Mouse (Mus musculus) forebrain, postnatal 0 days (tissue): Measurements from ENCODE around the gene Itfg2. TPM values are rescaled to one million over a fixed set of nuclear protein-coding genes. Genes with fewer than 3 reads are reported as not detected.

Experiments used
- ATAC-seq: fragments of 200-750 bp; cut with Nextera tagmentation; 2 replicates; pipeline ENCODE4 v1.8.0; 2017; ENCODE audit warnings: mild to moderate bottlenecking, moderate library complexity
- DNase-seq: peaks from one replicate; pipeline ENCODE4 v3.0.0-alpha.2; 2015
- H3K27ac ChIP-seq: fragments of 300-500 bp; sonication (generic); 2 replicates; pipeline ENCODE4 v1.5.1; 2014; ENCODE audit warnings: low read depth, mild to moderate bottlenecking, antibody characterized with exemption, low read length, moderate library complexity, mixed read lengths
- H3K27me3 ChIP-seq: fragments of 300-500 bp; sonication (generic); 2 replicates; pipeline ENCODE4 v1.6.1; 2014; ENCODE audit warnings: mild to moderate bottlenecking, low read length, mixed read lengths; ENCODE audit not compliant: insufficient read depth
- H3K36me3 ChIP-seq: fragments of 300-500 bp; sonication (generic); 2 replicates; pipeline ENCODE4 v1.6.1; 2014; ENCODE audit warnings: mild to moderate bottlenecking, moderate library complexity; ENCODE audit not compliant: insufficient read depth
- H3K4me1 ChIP-seq: fragments of 300-500 bp; sonication (generic); 2 replicates; pipeline ENCODE4 v1.6.1; 2014; ENCODE audit warnings: antibody characterized with exemption; ENCODE audit not compliant: insufficient read depth
- H3K4me2 ChIP-seq: fragments of 300-500 bp; sonication (generic); 2 replicates; pipeline ENCODE4 v1.6.1; 2014; ENCODE audit warnings: low read depth, mild to moderate bottlenecking, moderate library complexity
- H3K4me3 ChIP-seq: fragments of 300-500 bp; sonication (generic); 2 replicates; pipeline ENCODE4 v1.5.1; 2014; ENCODE audit warnings: low read depth, low read length, mixed read lengths
- H3K9ac ChIP-seq: fragments of 300-500 bp; sonication (generic); 2 replicates; pipeline ENCODE4 v1.6.1; 2014; ENCODE audit warnings: mild to moderate bottlenecking
- H3K9me3 ChIP-seq: fragments of 300-500 bp; sonication (generic); 2 replicates; pipeline ENCODE4 v1.6.1; 2016; ENCODE audit warnings: low read length
- CTCF ChIP-seq: sonication (generic); IDR thresholded peaks from 2 replicates; pipeline ENCODE4 v1.5.1; 2016; ENCODE audit warnings: antibody characterized with exemption, control low read depth, low read depth
- WGBS: fragments of 180-500 bp; shearing (Covaris S2); extraction: QIAGEN DNeasy Blood & Tissue Kit; methylation state at CpG from one replicate; pipeline ENCODE4 v1.1.7; 2014; 5-methylcytosine and 5-hydroxymethylcytosine counted together
- polyA plus RNA-seq: library from polyadenylated mRNA; unstranded; fragments of >200 nt; fragmentation: Nextera tagmentation; extraction: Ambion mirVana; gene quantifications from 2 replicates; pipeline ENCODE4 v1.2.1, GENCODE M21; 2015
- total RNA-seq: library from RNA; depleted of rRNA; stranded (reverse); fragments of >200 nt; gene quantifications from 2 replicates; pipeline ENCODE4 v1.2.3, GENCODE M21; 2014

The Itfg2 gene
- total and polyA plus RNA-seq, 2 experiments from 2014 or later, result 33.7 to 57.6 TPM

DNA sequence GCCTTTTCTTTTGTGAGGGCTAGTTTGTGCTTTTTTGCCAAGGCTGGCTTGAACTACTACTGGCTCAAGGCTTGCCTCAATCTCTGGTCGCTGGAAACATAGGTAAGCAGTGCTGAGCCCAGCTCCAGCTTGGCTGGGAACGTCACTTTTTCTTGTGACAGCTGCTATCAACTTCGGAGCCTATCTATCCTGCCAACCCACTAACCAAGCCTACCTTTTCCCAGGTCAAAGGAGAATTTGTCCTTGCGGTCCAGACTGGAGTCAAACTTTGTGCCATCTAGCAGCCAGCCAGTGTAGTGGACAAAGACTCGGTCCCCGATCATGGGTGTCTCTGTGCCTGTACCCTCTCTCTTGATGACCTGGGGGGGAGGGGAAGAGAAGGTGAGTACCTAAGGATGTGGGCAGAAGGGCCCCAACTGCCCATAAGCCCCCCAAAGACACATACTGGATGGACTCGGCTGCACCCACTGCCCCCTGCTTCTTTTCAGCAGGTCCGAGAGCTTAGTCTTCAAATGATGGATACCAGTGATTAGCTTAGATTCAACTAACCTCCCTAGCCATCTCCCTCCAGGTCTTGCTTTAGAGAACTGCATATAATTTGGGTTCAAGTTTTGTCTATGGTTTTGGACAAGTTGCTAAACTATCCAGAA, 11.8 kb upstream of the Itfg2 start:
- TF ChIP-seq CTCF, result no peak
- Histone ChIP-seq H3K27ac (no peak overlapping the region), H3K36me3 (peaks cover 48% of the 10 kb centered on the region), H3K27me3 (no peaks in the 10 kb centered on the region), H3K9me3 (no peaks in the 10 kb centered on the region), H3K9ac (peak overlapping the region; percentile 97; the same call in 1 of the 2 replicates), H3K4me1 (peaks cover 4% of the 10 kb centered on the region), H3K4me2 (peak overlapping the region; percentile 61), H3K4me3 (peak overlapping the region; percentile 98)
- WGBS, result 87% methylated on average over 8 of the region's 8 CpGs
- no peak for DNase-seq
- ATAC-seq, result no peak

DNA sequence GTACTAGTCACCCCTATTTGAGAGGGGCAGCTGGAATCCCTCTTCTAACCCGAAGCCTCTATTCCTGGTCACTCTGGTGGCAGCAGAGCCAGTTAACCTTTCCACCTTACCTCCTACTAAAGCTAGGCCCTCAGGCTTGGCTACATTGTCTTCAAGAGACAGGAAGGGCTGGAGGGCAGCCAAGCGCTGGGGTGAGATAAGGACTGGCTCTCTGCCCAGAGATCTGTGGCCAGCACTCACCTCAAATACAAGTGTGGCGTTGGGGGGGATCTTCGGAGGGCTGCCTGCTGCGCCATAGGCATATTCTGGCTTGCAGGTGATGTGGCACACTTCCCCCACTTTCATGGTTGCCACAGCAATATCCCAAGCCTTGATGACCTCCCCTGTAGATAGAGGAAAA, 10.7 kb upstream of the Itfg2 start:
- TF ChIP-seq CTCF, result no peak
- H3K27ac ChIP-seq, result no peak overlapping the region
- H3K36me3 ChIP-seq, result peaks cover 57% of the 10 kb centered on the region
- no peak overlapping the region for H3K4me3 ChIP-seq
- H3K4me1 ChIP-seq, result peaks cover 4% of the 10 kb centered on the region
- no peak for ATAC-seq
- no peak for DNase-seq
- H3K27me3 ChIP-seq, result no peaks in the 10 kb centered on the region
- H3K9me3 ChIP-seq, result no peaks in the 10 kb centered on the region
- H3K4me2 ChIP-seq, result no peak overlapping the region
- H3K9ac ChIP-seq, result no peak overlapping the region
- 63% methylated on average over 5 of the region's 5 CpGs for WGBS

GRCm38 (mm10) chr6:128433566-128433965, 8.8 kb upstream of the Itfg2 start:
- Histone ChIP-seq H3K27me3 (no peaks in the 10 kb centered on the region), H3K4me1 (no peaks in the 10 kb centered on the region; the same call in 1 of the 2 replicates), H3K9ac (no peak overlapping the region), H3K36me3 (peaks cover 72% of the 10 kb centered on the region), H3K4me3 (no peak overlapping the region), H3K9me3 (no peaks in the 10 kb centered on the region), H3K4me2 (no peak overlapping the region), H3K27ac (no peak overlapping the region)
- WGBS, result 92% methylated on average over 13 of the region's 13 CpGs
- TF ChIP-seq CTCF, result no peak
- no peak for DNase-seq
- no peak for ATAC-seq

GRCm38 (mm10) chr6:128432356-128432915, 7.7 kb upstream of the Itfg2 start:
- H3K9me3 ChIP-seq, result no peaks in the 10 kb centered on the region
- DNase-seq, result no peak
- H3K4me3 ChIP-seq, result no peak overlapping the region

GRCm38 (mm10) chr6:128429826-128430225, 5.1 kb upstream of the Itfg2 start:
- Histone ChIP-seq H3K9ac (no peak overlapping the region), H3K27me3 (no peaks in the 10 kb centered on the region), H3K4me2 (no peak overlapping the region), H3K4me1 (0 out of 2 replicates have a peak, but pooled peaks cover 3% of the 10 kb centered on the region), H3K27ac (no peak overlapping the region), H3K36me3 (peaks cover 60% of the 10 kb centered on the region), H3K9me3 (no peaks in the 10 kb centered on the region), H3K4me3 (no peak overlapping the region)
- ATAC-seq (no peak), DNase-seq (no peak)
- TF ChIP-seq CTCF, result no peak
- 93% methylated on average over 6 of the region's 6 CpGs for WGBS

More at GRCm38 (mm10) chr6:128432356-128432915, 7.7 kb upstream of the Itfg2 start:
- H3K27me3 ChIP-seq, result no peaks in the 10 kb centered on the region
- no peak overlapping the region for H3K27ac ChIP-seq
- H3K4me2 ChIP-seq, result no peak overlapping the region
- H3K36me3 ChIP-seq, result peaks cover 75% of the 10 kb centered on the region
- 70% methylated on average over 13 of the region's 13 CpGs for WGBS
- ATAC-seq, result no peak
- H3K9ac ChIP-seq, result no peak overlapping the region
- H3K4me1 ChIP-seq, result no peaks in the 10 kb centered on the region; the same call in 1 of the 2 replicates
- TF ChIP-seq CTCF, result no peak

DNA sequence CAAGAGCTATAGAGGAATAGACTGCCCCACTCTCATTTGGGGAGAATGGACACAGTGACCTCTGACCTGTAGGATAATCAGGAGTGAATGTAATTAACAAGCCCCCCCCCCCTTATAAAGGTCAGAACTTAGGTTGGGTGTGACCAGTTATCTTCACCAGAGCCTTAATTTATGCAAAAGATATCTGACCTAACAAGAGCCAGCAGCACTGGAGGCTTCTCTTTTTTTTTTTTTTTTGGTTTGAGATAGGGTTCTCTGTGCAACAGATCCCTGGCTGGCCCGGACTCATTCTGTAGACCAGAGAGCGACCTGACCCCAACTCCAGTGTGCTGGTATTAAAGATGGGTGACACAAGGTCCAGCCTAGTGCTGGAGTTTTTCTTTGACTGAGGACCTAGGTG, 4.6 kb upstream of the Itfg2 start:
- ATAC-seq (no peak), DNase-seq (no peak)
- H3K36me3 ChIP-seq, result peaks cover 55% of the 10 kb centered on the region
- no peak overlapping the region for H3K9ac ChIP-seq
- H3K4me3 ChIP-seq, result no peak overlapping the region
- H3K9me3 ChIP-seq, result no peaks in the 10 kb centered on the region
- H3K27me3 ChIP-seq, result no peaks in the 10 kb centered on the region
- WGBS, result 98% methylated on average over 2 of the region's 2 CpGs
- H3K4me2 ChIP-seq, result no peak overlapping the region
- H3K4me1 ChIP-seq, result 0 out of 2 replicates have a peak, but pooled peaks cover 3% of the 10 kb centered on the region
- TF ChIP-seq CTCF, result no peak
- no peak overlapping the region for H3K27ac ChIP-seq

GRCm38 (mm10) chr6:128427571-128427970, 2.8 kb upstream of the Itfg2 start:
- H3K4me1 ChIP-seq, result 0 out of 2 replicates have a peak, but pooled peaks cover 6% of the 10 kb centered on the region
- peaks cover 37% of the 10 kb centered on the region for H3K36me3 ChIP-seq
- H3K4me3 ChIP-seq, result no peak overlapping the region
- H3K27ac ChIP-seq, result no peak overlapping the region
- ATAC-seq, result no peak
- H3K27me3 ChIP-seq, result no peaks in the 10 kb centered on the region
- no peaks in the 10 kb centered on the region for H3K9me3 ChIP-seq
- H3K4me2 ChIP-seq, result no peak overlapping the region
- no peak for TF ChIP-seq CTCF
- 92% methylated on average over 5 of the region's 5 CpGs for WGBS
- H3K9ac ChIP-seq, result no peak overlapping the region
- DNase-seq, result no peak
